In genomic region chr14:51913062-51913959, GRCm38 (mm10) we compare ENCODE assay signal across 8 mouse cellular contexts. TPM values are rescaled to one million over a fixed set of nuclear protein-coding genes. Genes with fewer than 3 reads are reported as not detected.
DNase-seq lines count a peak whose midpoint lies in the region; ATAC-seq lines count a peak whose summit lies in the region.

No protein-coding gene starts in this region.

- H3K4me3 ChIP-seq in hindbrain, embryonic 14.5 days (replicated peaks; ENCODE audit: low read length): peak overlapping the region; percentile 62

- H3K4me1 ChIP-seq in hindbrain, embryonic 14.5 days (replicated peaks; ENCODE audit: control insufficient read depth, insufficient read depth, low read length): peaks cover 16% of the 10 kb centered on the region; the same call in 1 of the 2 replicates

- peak overlapping the region; percentile 68 for H3K9ac ChIP-seq in hindbrain, embryonic 14.5 days

- H3K27me3 ChIP-seq in hindbrain, embryonic 14.5 days (ENCODE audit: control insufficient read depth, insufficient read depth, low read length): 0 out of 2 replicates have a peak, but pooled peaks cover 3% of the 10 kb centered on the region

- 1% methylated on average over 58 of the region's 58 CpGs for WGBS in hindbrain, embryonic 14.5 days

- ATAC-seq in hindbrain, embryonic 14.5 days (ENCODE audit: low FRiP score): peak; percentile 72

- peak overlapping the region; percentile 99 for H3K4me2 ChIP-seq in hindbrain, embryonic 14.5 days (replicated peaks)

- H3K36me3 ChIP-seq in hindbrain, embryonic 14.5 days (replicated peaks; ENCODE audit: control insufficient read depth, insufficient read depth): no peaks in the 10 kb centered on the region

- peak; percentile 75 for DNase-seq in Muller cell, postnatal 12 days (ENCODE audit: inconsistent ontology term)
- peak; percentile 67 to 77 for DNase-seq in cerebellum, postnatal 25 days
- peak; percentile 93 for DNase-seq in gastrocnemius, adult 18-20 months (ENCODE audit: low spot score)
- peak; percentile 57 for DNase-seq in hindbrain, embryonic 14.5 days (ENCODE audit: low spot score)
- peak; percentile 68 to 74 for DNase-seq in layer of hippocampus, postnatal 36 days
- peak; percentile 93 for DNase-seq in lung, postnatal 10 days
- peak; percentile 55 for DNase-seq in ovary, postnatal 10 days (ENCODE audit: low spot score)
- peak; percentile 90 to 94 for DNase-seq in thymus, postnatal 10 days (ENCODE audit: low spot score in 2 of 2)

- H3K9me3 ChIP-seq in hindbrain, embryonic 14.5 days (ENCODE audit: control insufficient read depth, low read length): no peaks in the 10 kb centered on the region

- peak overlapping the region; percentile 64 for H3K27ac ChIP-seq in hindbrain, embryonic 14.5 days

RNA-seq across cellular contexts. Expression of gene Ndrg2, which starts 0.6 kb away (rescaled TPM):
- 1,000 to 10,000 TPM; 1,941 to 1,973 TPM for total RNA-seq in gastrocnemius, adult 18-20 months (2021)
- polyA plus RNA-seq in hindbrain, embryonic 14.5 days (2014; fragmentation: Nextera tagmentation; extraction: Ambion mirVana): 165 and 190 TPM in 2 replicates
- 100 to 1,000 TPM; 824 to 861 TPM for total RNA-seq in layer of hippocampus, postnatal 36 days (2021)

RNA-seq across cellular contexts. Expression of gene Tppp2, which starts 4.9 kb away (rescaled TPM):
- total RNA-seq in gastrocnemius, adult 18-20 months (2021): 1 to 10 TPM; 2.2 to 2.7 TPM
- polyA plus RNA-seq in hindbrain, embryonic 14.5 days (2014; fragmentation: Nextera tagmentation; extraction: Ambion mirVana): not detected in 2 replicates
- not detected for total RNA-seq in layer of hippocampus, postnatal 36 days (2021)

RNA-seq across cellular contexts. Expression of gene Rnase13, which starts 9.3 kb away (rescaled TPM):
- not detected for total RNA-seq in gastrocnemius, adult 18-20 months (2021)
- polyA plus RNA-seq in hindbrain, embryonic 14.5 days (2014; fragmentation: Nextera tagmentation; extraction: Ambion mirVana): not detected in 2 replicates
- not detected for total RNA-seq in layer of hippocampus, postnatal 36 days (2021)

RNA-seq across cellular contexts. Expression of gene Slc39a2, which starts 20.6 kb away (rescaled TPM):
- total RNA-seq in gastrocnemius, adult 18-20 months (2021): under 1 TPM; 0.33 to 0.57 TPM
- 0.95 and 1.5 TPM in 2 replicates for polyA plus RNA-seq in hindbrain, embryonic 14.5 days (2014; fragmentation: Nextera tagmentation; extraction: Ambion mirVana)
- 10 to 100 TPM in 1 of 2 experiments, 1 to 10 TPM in 1; 8.1 to 11.0 TPM for total RNA-seq in layer of hippocampus, postnatal 36 days (2021)

RNA-seq across cellular contexts. Expression of gene Mettl17, which starts 28.7 kb away (rescaled TPM):
- 10 to 100 TPM; 12.2 to 19.5 TPM for total RNA-seq in gastrocnemius, adult 18-20 months (2021)
- polyA plus RNA-seq in hindbrain, embryonic 14.5 days (2014; fragmentation: Nextera tagmentation; extraction: Ambion mirVana): 76.0 and 87.5 TPM in 2 replicates
- total RNA-seq in layer of hippocampus, postnatal 36 days (2021): 10 to 100 TPM; 40.8 to 50.5 TPM

Comparison
In these comparisons a context has a peak if more than half of its experiments do, and no peak if none do; other contexts are left out.
1. Peak in every context shown above with its lines: DNase-seq, ATAC-seq, H3K4me3 ChIP-seq and H3K27ac ChIP-seq.